Mouse (Mus musculus): ENCODE results near the gene Gm21773.
"Not testable (repeated sequence)": the region's sequence is repeated elsewhere in the genome, so short reads cannot be mapped to it uniquely, and the experiment has no call there.

The Gm21773 gene

GRCm38 (mm10) chrY:25309260-25309659 lies at the start of gene Gm21773:
Gene Gm21773, minus strand, starts transcription at chrY:25309360.
- not testable (repeated sequence) for DNase-seq (ENCODE audit: low read depth)

Data from fibroblast of lung, adult 2 months (primary cell).